Mouse (Mus musculus): ENCODE results near the gene Padi4. TPM values are rescaled to one million over a fixed set of nuclear protein-coding genes. Genes with fewer than 3 reads are reported as not detected.
A peak's percentile ranks its signal among the peaks of the same experiment; 100 is the strongest.

Padi4 gene
- total RNA-seq (2014; rRNA removed; ENCODE audit: low replicate concordance) = 2.4 and 2.7 TPM in 2 replicates
- polyA plus RNA-seq (2015; fragmentation: Nextera tagmentation; extraction: Ambion mirVana) = 1.1 and 1.2 TPM in 2 replicates

DNA sequence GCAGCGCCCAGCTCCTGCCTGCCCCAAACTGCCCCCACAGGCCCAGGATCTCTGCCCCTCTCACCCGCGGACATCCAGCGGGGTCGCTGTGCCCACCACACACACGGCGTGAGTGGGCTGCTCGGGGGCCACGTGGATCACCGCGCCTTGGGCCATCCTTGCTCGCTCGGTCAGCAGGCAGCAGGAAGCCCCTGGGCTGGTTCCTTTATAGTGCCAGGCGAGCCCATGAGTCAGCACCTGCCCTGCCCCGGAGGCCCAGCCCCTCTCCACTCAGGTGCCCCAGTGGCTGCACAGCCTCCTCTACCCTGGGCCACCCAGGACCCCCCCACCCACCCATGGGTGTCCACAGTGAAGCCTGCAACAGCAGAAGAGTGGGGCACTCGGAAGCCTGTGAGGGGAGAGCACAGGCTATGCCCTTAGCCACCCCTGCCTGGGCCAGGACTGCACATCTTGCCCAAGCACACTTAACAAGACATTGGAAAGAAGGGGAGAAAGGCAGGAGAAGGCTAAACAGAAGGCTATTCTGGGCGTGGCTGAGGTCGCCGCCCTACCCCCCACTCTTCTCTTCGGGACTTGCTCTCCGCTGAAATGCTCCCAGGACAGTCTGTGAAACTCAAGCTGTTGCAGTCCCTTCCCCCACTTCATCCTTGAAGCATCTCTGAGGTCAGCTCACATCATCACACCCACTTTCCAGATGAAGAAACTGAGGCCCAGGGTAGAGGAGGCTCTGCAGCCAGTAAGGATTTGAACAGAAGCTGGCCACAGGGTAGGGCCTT lies at the start of gene Padi4:
Padi4 (minus strand) TSS at position 212 of the 776 bp plus-strand sequence.
- WGBS = 84% methylated on average over 21 of the region's 21 CpGs
- no peaks in the 10 kb centered on the region for H3K9me3 ChIP-seq (replicated peaks; ENCODE audit: control insufficient read depth, low read length)
- DNase-seq (ENCODE audit: low spot score) (no peak), ATAC-seq (ENCODE audit: insufficient read depth, low read depth) (no peak)
- H3K4me3 ChIP-seq (ENCODE audit: low read depth, low read length) = no peak within 1 kb of the TSS
- no peak within 1 kb of the TSS for H3K27ac ChIP-seq (ENCODE audit: low read depth)
- H3K27me3 ChIP-seq (ENCODE audit: control insufficient read depth, insufficient read depth, low read length) = no peaks in the 10 kb centered on the region
- no peak within 1 kb of the TSS for H3K9ac ChIP-seq (replicated peaks; ENCODE audit: low read depth, low read length)
- no peaks in the 10 kb centered on the region for H3K36me3 ChIP-seq (replicated peaks; ENCODE audit: control insufficient read depth, insufficient read depth, low read length)
- no peak within 1 kb of the TSS for H3K4me2 ChIP-seq (ENCODE audit: low read depth, low read length)
- no peaks in the 10 kb centered on the region for H3K4me1 ChIP-seq (ENCODE audit: control insufficient read depth, insufficient read depth)
- no peak for TF ChIP-seq EP300 (IDR thresholded peaks at IDR 0.05; ENCODE audit: low read depth)
- no peak for TF ChIP-seq CTCF (IDR thresholded peaks at IDR 0.05; ENCODE audit: low read depth)

- H3K9me3 ChIP-seq (replicated peaks; ENCODE audit: control insufficient read depth, low read length) = peaks cover 5% of the 10 kb centered on the region; the same call in 1 of the 2 replicates
- H3K4me3 ChIP-seq (ENCODE audit: low read depth, low read length) = no peak overlapping the region
- TF ChIP-seq EP300 (IDR thresholded peaks at IDR 0.05; ENCODE audit: low read depth) = no peak
- TF ChIP-seq CTCF (IDR thresholded peaks at IDR 0.05; ENCODE audit: low read depth) = peak; percentile 17; the same call in 1 of the 2 replicates
- WGBS = 71% methylated on average over 5 of the region's 5 CpGs
- H3K36me3 ChIP-seq (replicated peaks; ENCODE audit: control insufficient read depth, insufficient read depth, low read length) = no peaks in the 10 kb centered on the region
- no peak overlapping the region for H3K27ac ChIP-seq (ENCODE audit: low read depth)
- H3K4me2 ChIP-seq (ENCODE audit: low read depth, low read length) = no peak overlapping the region
- no peaks in the 10 kb centered on the region for H3K27me3 ChIP-seq (ENCODE audit: control insufficient read depth, insufficient read depth, low read length)
- DNase-seq (ENCODE audit: low spot score) (no peak), ATAC-seq (ENCODE audit: insufficient read depth, low read depth) (no peak)
- H3K9ac ChIP-seq (replicated peaks; ENCODE audit: low read depth, low read length) = no peak overlapping the region
- no peaks in the 10 kb centered on the region for H3K4me1 ChIP-seq (ENCODE audit: control insufficient read depth, insufficient read depth)
Measured at GRCm38 (mm10) chr4:140821988-140822387, 48.0 kb upstream of the Padi4 start.

DNA sequence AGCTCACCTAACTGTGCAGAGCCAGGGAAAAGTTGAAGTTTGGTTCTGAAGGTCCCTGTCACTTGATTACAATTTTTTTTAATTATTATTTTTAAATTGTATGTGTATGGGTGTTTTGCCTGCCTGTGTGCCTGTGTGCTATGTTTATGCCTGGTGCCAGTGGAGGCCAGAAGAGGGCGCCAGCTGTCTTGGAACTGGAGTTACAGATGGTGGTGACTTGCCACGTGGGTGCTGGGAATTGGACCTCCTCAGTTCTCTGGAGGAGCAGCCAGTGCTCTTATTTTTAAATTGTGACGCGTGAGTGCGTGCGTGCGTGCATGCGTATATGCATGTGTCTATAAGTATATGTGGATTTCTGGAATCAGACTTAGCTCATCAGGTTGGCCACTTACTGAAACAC lies 43.4 kb upstream of the Padi4 start:
- Histone ChIP-seq H3K9me3 (replicated peaks; ENCODE audit: control insufficient read depth, low read length) (no peaks in the 10 kb centered on the region), H3K4me1 (ENCODE audit: control insufficient read depth, insufficient read depth) (peaks cover 9% of the 10 kb centered on the region; the same call in 1 of the 2 replicates), H3K4me2 (ENCODE audit: low read depth, low read length) (no peak overlapping the region), H3K4me3 (ENCODE audit: low read depth, low read length) (no peak overlapping the region), H3K9ac (replicated peaks; ENCODE audit: low read depth, low read length) (no peak overlapping the region), H3K36me3 (replicated peaks; ENCODE audit: control insufficient read depth, insufficient read depth, low read length) (no peaks in the 10 kb centered on the region), H3K27ac (ENCODE audit: low read depth) (no peak overlapping the region), H3K27me3 (ENCODE audit: control insufficient read depth, insufficient read depth, low read length) (peaks cover 8% of the 10 kb centered on the region; the same call in 1 of the 2 replicates)
- WGBS = 91% methylated on average over 8 of the region's 8 CpGs
- DNase-seq (ENCODE audit: low spot score) (no peak), ATAC-seq (ENCODE audit: insufficient read depth, low read depth) (no peak)
- TF ChIP-seq EP300 (IDR thresholded peaks at IDR 0.05; ENCODE audit: low read depth) = no peak
- no peak for TF ChIP-seq CTCF (IDR thresholded peaks at IDR 0.05; ENCODE audit: low read depth)

- Histone ChIP-seq H3K4me2 (ENCODE audit: low read depth, low read length) (no peak overlapping the region), H3K9me3 (replicated peaks; ENCODE audit: control insufficient read depth, low read length) (no peaks in the 10 kb centered on the region), H3K36me3 (replicated peaks; ENCODE audit: control insufficient read depth, insufficient read depth, low read length) (no peaks in the 10 kb centered on the region), H3K4me3 (ENCODE audit: low read depth, low read length) (no peak overlapping the region), H3K27me3 (ENCODE audit: control insufficient read depth, insufficient read depth, low read length) (peaks cover 8% of the 10 kb centered on the region; the same call in 1 of the 2 replicates), H3K27ac (ENCODE audit: low read depth) (no peak overlapping the region), H3K9ac (replicated peaks; ENCODE audit: low read depth, low read length) (no peak overlapping the region), H3K4me1 (ENCODE audit: control insufficient read depth, insufficient read depth) (peaks cover 17% of the 10 kb centered on the region)
- WGBS = 25% methylated on average over 10 of the region's 10 CpGs
- ATAC-seq (ENCODE audit: insufficient read depth, low read depth) = no peak
- DNase-seq (ENCODE audit: low spot score) = no peak
- TF ChIP-seq CTCF (IDR thresholded peaks at IDR 0.05; ENCODE audit: low read depth) (no peak), EP300 (IDR thresholded peaks at IDR 0.05; ENCODE audit: low read depth) (no peak)
Measured at GRCm38 (mm10) chr4:140815996-140816917, 42.2 kb upstream of the Padi4 start.

DNA sequence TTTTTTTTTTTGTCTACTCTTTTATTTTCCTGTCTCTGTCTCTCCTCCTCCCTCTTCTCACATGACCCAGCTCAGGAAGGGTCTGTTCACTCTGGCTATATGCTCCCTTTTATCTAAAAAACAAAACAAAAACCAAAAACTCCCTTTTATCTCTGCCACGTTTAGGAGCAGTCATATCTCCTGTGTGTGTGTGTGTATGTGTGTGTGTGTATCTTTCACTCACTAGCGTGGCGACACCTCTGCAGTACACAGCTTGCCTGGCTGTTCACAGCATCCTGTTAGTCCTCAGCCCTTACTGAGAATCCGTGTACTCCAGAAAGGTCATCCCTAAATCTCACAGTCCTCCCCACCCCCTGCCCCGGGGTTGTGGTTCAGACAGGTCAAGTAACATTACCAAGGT lies 41.5 kb upstream of the Padi4 start:
- Histone ChIP-seq H3K4me3 (ENCODE audit: low read depth, low read length) (no peak overlapping the region), H3K9me3 (replicated peaks; ENCODE audit: control insufficient read depth, low read length) (no peaks in the 10 kb centered on the region), H3K9ac (replicated peaks; ENCODE audit: low read depth, low read length) (no peak overlapping the region), H3K27ac (ENCODE audit: low read depth) (no peak overlapping the region), H3K4me2 (ENCODE audit: low read depth, low read length) (no peak overlapping the region), H3K27me3 (ENCODE audit: control insufficient read depth, insufficient read depth, low read length) (peaks cover 8% of the 10 kb centered on the region; the same call in 1 of the 2 replicates), H3K36me3 (replicated peaks; ENCODE audit: control insufficient read depth, insufficient read depth, low read length) (no peaks in the 10 kb centered on the region), H3K4me1 (ENCODE audit: control insufficient read depth, insufficient read depth) (peaks cover 17% of the 10 kb centered on the region)
- ATAC-seq (ENCODE audit: insufficient read depth, low read depth) (no peak), DNase-seq (ENCODE audit: low spot score) (no peak)
- TF ChIP-seq EP300 (IDR thresholded peaks at IDR 0.05; ENCODE audit: low read depth) (no peak), CTCF (IDR thresholded peaks at IDR 0.05; ENCODE audit: low read depth) (no peak)
- 45% methylated on average over 5 of the region's 5 CpGs for WGBS
